Comparison of ENCODE assay signal across 20 mouse cellular contexts in genomic region chr3:103647164-103647867, GRCm38 (mm10). TPM values are rescaled to one million over a fixed set of nuclear protein-coding genes. Genes with fewer than 3 reads are reported as not detected.
DNase-seq lines count a peak whose midpoint lies in the region; ATAC-seq and TF ChIP-seq lines count a peak whose summit lies in the region.
"Had no signal": no experiment of that assay in that cellular context is flagged by ENCODE, and none has a peak within 500 bp of the region (broad histone marks: within the 10 kb centered on the region; RNA-seq: fewer than 3 reads in every experiment).

No protein-coding gene starts in this region.

- peaks cover 14% of the 10 kb centered on the region for H3K4me1 ChIP-seq in lung, embryonic 14.5 days (ENCODE audit: insufficient read depth)
- H3K4me1 ChIP-seq: embryonic facial prominence, embryonic 12.5 days; megakaryocyte, embryonic 14.5 days had no signal

- no peaks in the 10 kb centered on the region for H3K27me3 ChIP-seq in lung, embryonic 14.5 days (ENCODE audit: insufficient read depth, low read length)
- H3K27me3 ChIP-seq: embryonic facial prominence, embryonic 12.5 days; limb, embryonic 13.5 days had no signal

- H3K4me3 ChIP-seq in lung, embryonic 14.5 days (ENCODE audit: low read depth, low read length): no peak overlapping the region
- H3K4me3 ChIP-seq: embryonic facial prominence, embryonic 12.5 days; limb, embryonic 13.5 days; megakaryocyte, embryonic 14.5 days had no signal

- WGBS in lung, embryonic 14.5 days: 45% methylated on average over 11 of the region's 11 CpGs

- no peak overlapping the region for H3K9ac ChIP-seq in lung, embryonic 14.5 days
- H3K9ac ChIP-seq: embryonic facial prominence, embryonic 12.5 days; hindbrain, embryonic 14.5 days; limb, embryonic 13.5 days; liver, embryonic 14.5 days had no signal

- H3K9me3 ChIP-seq in lung, embryonic 14.5 days (ENCODE audit: low read depth, low read length): no peaks in the 10 kb centered on the region
- H3K9me3 ChIP-seq: embryonic facial prominence, embryonic 12.5 days had no signal

- peak; percentile 32 for DNase-seq in gastrocnemius, postnatal 25 days
- no peak for DNase-seq in gastrocnemius, adult 18-20 months (ENCODE audit: low spot score)
- DNase-seq in ovary, postnatal 36 days (ENCODE audit: low spot score): peak; percentile 19
- no peak for DNase-seq in ovary, postnatal 10 days (ENCODE audit: low spot score)
- DNase-seq in lung, embryonic 14.5 days: peak; percentile 90
- peak; percentile 17 to 69 for DNase-seq in lung, postnatal 4 days
- no peak for DNase-seq in kidney, adult 11 months
- DNase-seq in cerebellum, adult 9-10 months: no peak
- DNase-seq: adrenal gland, postnatal 25 days; cerebellum, adult 2 months; right cerebral cortex, postnatal 25 days had no signal

- TF ChIP-seq CTCF in lung, embryonic 14.5 days (IDR thresholded peaks at IDR 0.05; ENCODE audit: low read depth): no peak

- no peaks in the 10 kb centered on the region for H3K36me3 ChIP-seq in lung, embryonic 14.5 days (ENCODE audit: insufficient read depth)
- H3K36me3 ChIP-seq: embryonic facial prominence, embryonic 12.5 days; limb, embryonic 13.5 days had no signal

- H3K27ac ChIP-seq in lung, embryonic 14.5 days (ENCODE audit: low read depth): peak overlapping the region; percentile 46
- H3K27ac ChIP-seq: embryonic facial prominence, embryonic 12.5 days; hindbrain, embryonic 14.5 days; kidney, postnatal 0 days; limb, embryonic 13.5 days; liver, embryonic 14.5 days had no signal

- no peak overlapping the region for H3K4me2 ChIP-seq in lung, embryonic 14.5 days
- H3K4me2 ChIP-seq: embryonic facial prominence, embryonic 12.5 days; hindbrain, embryonic 14.5 days; limb, embryonic 13.5 days had no signal

- ATAC-seq in lung, embryonic 14.5 days (ENCODE audit: insufficient read depth): peak; percentile 94
- ATAC-seq: forebrain, embryonic 16.5 days; intestine, postnatal 0 days had no signal

RNA-seq across cellular contexts. Expression of gene Atg4a-ps, which starts 1.4 kb away (rescaled TPM):
- total RNA-seq in gastrocnemius, postnatal 25 days (2021): 1 to 10 TPM in 1 of 2 experiments, not detected in 1; 4.3 TPM
- 1 to 10 TPM in 1 of 2 experiments, under 1 TPM in 1; 0.26 to 4.5 TPM for total RNA-seq in gastrocnemius, adult 18-20 months (2021)
- polyA plus RNA-seq in lung, embryonic 14.5 days (2014; fragmentation: Nextera tagmentation; extraction: Ambion mirVana): 0.20 and 0.32 TPM in 2 replicates
- polyA plus RNA-seq: heart, embryonic 14.5 days had no signal

Comparison
In these comparisons a context has a peak if more than half of its experiments do, and no peak if none do; other contexts are left out.
1. DNase-seq: peak in gastrocnemius, postnatal 25 days (single experiment), ovary, postnatal 36 days (single experiment), lung, embryonic 14.5 days (single experiment) and lung, postnatal 4 days (2 of 2); none in gastrocnemius, adult 18-20 months (single experiment), ovary, postnatal 10 days (single experiment), kidney, adult 11 months (single experiment) and cerebellum, adult 9-10 months (single experiment).